Mouse (Mus musculus): Measurements from ENCODE around the gene Ogfrl1. TPM values are rescaled to one million over a fixed set of nuclear protein-coding genes. Genes with fewer than 3 reads are reported as not detected.

Ogfrl1 gene
- polyA plus RNA-seq, 1 experiment from 2014 or later, result 19.5 TPM

DNA sequence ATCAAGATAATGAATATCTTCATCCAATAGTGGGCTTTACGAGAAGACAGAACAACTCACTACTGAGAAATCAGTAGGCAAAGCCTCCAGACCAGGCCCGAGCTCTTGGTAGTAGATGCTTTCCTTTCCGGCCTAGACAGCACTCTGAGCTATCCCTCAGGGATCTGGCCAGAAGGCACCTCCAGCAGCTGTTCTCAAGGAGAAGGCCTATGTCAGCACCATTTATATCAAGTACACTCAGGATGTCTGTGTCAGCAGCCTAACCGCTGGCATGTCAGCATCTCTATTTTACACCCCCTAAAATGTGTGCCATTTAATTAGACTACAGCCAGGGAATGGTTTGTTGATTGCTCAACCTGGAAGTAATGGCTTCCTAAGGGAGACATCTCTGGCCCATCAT, 65.4 kb downstream of the Ogfrl1 start:
- Histone ChIP-seq H3K4me2 (replicated peaks) (no peak overlapping the region), H3K4me3 (replicated peaks; ENCODE audit: low read length) (no peak overlapping the region), H3K36me3 (replicated peaks; ENCODE audit: control insufficient read depth, insufficient read depth) (no peaks in the 10 kb centered on the region), H3K4me1 (replicated peaks; ENCODE audit: control insufficient read depth, insufficient read depth, low read length) (no peaks in the 10 kb centered on the region), H3K9ac (no peak overlapping the region), H3K9me3 (ENCODE audit: control insufficient read depth, low read length) (no peaks in the 10 kb centered on the region), H3K27me3 (ENCODE audit: control insufficient read depth, insufficient read depth, low read length) (no peaks in the 10 kb centered on the region), H3K27ac (no peak overlapping the region)
- WGBS, result 86% methylated on average over 4 of the region's 4 CpGs
- DNase-seq (ENCODE audit: low spot score) (no peak), ATAC-seq (ENCODE audit: low FRiP score) (no peak)

DNA sequence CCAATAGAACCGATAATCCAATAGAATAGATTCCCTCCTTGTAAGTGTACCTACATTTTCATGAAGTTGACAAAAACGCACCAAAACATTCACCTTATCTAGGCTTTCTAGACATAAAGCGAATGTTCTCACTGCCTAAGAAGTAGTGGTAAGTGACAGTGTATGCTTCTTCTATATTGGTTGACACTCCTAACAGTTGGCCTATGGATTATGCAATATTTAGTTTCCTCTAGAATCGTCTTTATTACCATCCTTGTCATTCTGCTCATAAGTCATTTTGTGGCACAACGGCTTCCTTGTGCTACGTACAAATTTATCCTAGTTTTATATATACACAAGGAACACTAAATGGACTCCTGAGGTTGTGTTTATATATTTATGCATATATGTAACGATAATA, 72.4 kb downstream of the Ogfrl1 start:
- Histone ChIP-seq H3K27me3 (ENCODE audit: control insufficient read depth, insufficient read depth, low read length) (no peaks in the 10 kb centered on the region), H3K4me2 (replicated peaks) (no peak overlapping the region), H3K4me1 (replicated peaks; ENCODE audit: control insufficient read depth, insufficient read depth, low read length) (0 out of 2 replicates have a peak, but pooled peaks cover 7% of the 10 kb centered on the region), H3K36me3 (replicated peaks; ENCODE audit: control insufficient read depth, insufficient read depth) (no peaks in the 10 kb centered on the region), H3K27ac (no peak overlapping the region), H3K4me3 (replicated peaks; ENCODE audit: low read length) (no peak overlapping the region), H3K9me3 (ENCODE audit: control insufficient read depth, low read length) (no peaks in the 10 kb centered on the region), H3K9ac (no peak overlapping the region)
- 91% methylated on average over 7 of the region's 7 CpGs for WGBS
- DNase-seq (ENCODE audit: low spot score) (no peak), ATAC-seq (ENCODE audit: low FRiP score) (no peak)

- Histone ChIP-seq H3K9me3 (ENCODE audit: control insufficient read depth, low read length) (no peaks in the 10 kb centered on the region), H3K4me2 (replicated peaks) (no peak overlapping the region), H3K27ac (no peak overlapping the region), H3K4me1 (replicated peaks; ENCODE audit: control insufficient read depth, insufficient read depth, low read length) (0 out of 2 replicates have a peak, but pooled peaks cover 7% of the 10 kb centered on the region), H3K4me3 (replicated peaks; ENCODE audit: low read length) (no peak overlapping the region), H3K9ac (no peak overlapping the region), H3K36me3 (replicated peaks; ENCODE audit: control insufficient read depth, insufficient read depth) (no peaks in the 10 kb centered on the region), H3K27me3 (ENCODE audit: control insufficient read depth, insufficient read depth, low read length) (no peaks in the 10 kb centered on the region)
- 24% methylated on average over 5 of the region's 5 CpGs for WGBS
- ATAC-seq (ENCODE audit: low FRiP score) (no peak), DNase-seq (ENCODE audit: low spot score) (peak; percentile 85)
These were observed 73.3 kb downstream of the Ogfrl1 start for GRCm38 (mm10) chr1:23324226-23324625.

- no peak for DNase-seq (ENCODE audit: low spot score)
- Histone ChIP-seq H3K27me3 (ENCODE audit: control insufficient read depth, insufficient read depth, low read length) (no peaks in the 10 kb centered on the region), H3K36me3 (replicated peaks; ENCODE audit: control insufficient read depth, insufficient read depth) (no peaks in the 10 kb centered on the region), H3K4me1 (replicated peaks; ENCODE audit: control insufficient read depth, insufficient read depth, low read length) (0 out of 2 replicates have a peak, but pooled peaks cover 7% of the 10 kb centered on the region), H3K4me2 (replicated peaks) (no peak overlapping the region), H3K9me3 (ENCODE audit: control insufficient read depth, low read length) (no peaks in the 10 kb centered on the region), H3K4me3 (replicated peaks; ENCODE audit: low read length) (no peak overlapping the region), H3K27ac (no peak overlapping the region), H3K9ac (no peak overlapping the region)
- 81% methylated on average over 11 of the region's 11 CpGs for WGBS
- ATAC-seq (ENCODE audit: low FRiP score), result no peak
These were observed 74.3 kb downstream of the Ogfrl1 start for GRCm38 (mm10) chr1:23323286-23323685.

DNA sequence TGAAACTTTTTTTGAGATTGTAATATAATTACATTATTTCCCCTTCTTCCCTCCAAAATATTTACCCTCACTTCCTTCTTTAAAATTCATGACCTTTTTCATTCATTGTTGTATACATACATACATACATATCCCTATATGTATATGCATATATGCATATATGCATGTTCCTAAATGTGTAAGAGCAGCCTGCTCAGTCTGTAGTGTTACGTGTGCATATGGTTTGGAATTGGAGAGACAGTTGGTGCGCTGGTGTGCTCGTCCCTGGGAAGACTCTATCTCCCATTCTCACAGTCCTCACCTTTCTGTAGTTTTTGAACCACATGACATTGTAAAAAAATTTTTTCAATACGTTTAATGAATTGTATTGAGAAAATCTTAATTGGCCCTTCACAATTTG, 75.4 kb downstream of the Ogfrl1 start:
- no peaks in the 10 kb centered on the region for H3K27me3 ChIP-seq (ENCODE audit: control insufficient read depth, insufficient read depth, low read length)
- H3K27ac ChIP-seq, result no peak overlapping the region
- H3K4me1 ChIP-seq (replicated peaks; ENCODE audit: control insufficient read depth, insufficient read depth, low read length), result 0 out of 2 replicates have a peak, but pooled peaks cover 7% of the 10 kb centered on the region
- ATAC-seq (ENCODE audit: low FRiP score) (no peak), DNase-seq (ENCODE audit: low spot score) (no peak)
- H3K36me3 ChIP-seq (replicated peaks; ENCODE audit: control insufficient read depth, insufficient read depth), result no peaks in the 10 kb centered on the region
- H3K4me3 ChIP-seq (replicated peaks; ENCODE audit: low read length), result no peak overlapping the region
- no peak overlapping the region for H3K4me2 ChIP-seq (replicated peaks)
- H3K9me3 ChIP-seq (ENCODE audit: control insufficient read depth, low read length), result no peaks in the 10 kb centered on the region
- no peak overlapping the region for H3K9ac ChIP-seq
- 84% methylated on average over 4 of the region's 4 CpGs for WGBS

DNA sequence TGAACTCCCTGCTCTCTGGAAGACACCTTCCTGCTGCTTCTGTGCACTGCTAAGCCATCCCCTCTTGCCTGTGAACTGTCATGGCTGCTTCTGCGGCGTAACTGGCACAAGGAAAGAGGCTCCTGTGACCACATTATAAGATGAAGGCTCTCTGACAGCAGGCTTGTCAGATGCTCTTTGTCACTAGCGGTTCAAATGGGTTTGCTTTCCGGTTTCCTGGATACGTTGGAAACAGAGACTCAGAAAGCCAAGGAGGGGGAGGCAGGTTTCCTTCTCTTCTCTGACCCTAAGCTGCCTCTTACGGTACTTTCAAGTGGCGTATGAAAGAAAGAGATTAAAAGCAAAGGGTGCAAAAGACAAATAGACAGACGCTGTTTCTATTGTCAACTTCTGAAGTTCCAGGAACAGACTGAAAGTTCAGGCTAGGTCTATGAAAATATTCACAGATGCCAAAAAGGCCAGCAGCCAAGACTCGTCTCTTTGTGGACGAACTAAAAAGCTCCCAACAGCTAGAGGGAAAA, 76.2 kb downstream of the Ogfrl1 start:
- peak overlapping the region; percentile 34; the same call in 1 of the 2 replicates for H3K9ac ChIP-seq
- peak overlapping the region; percentile 37 for H3K4me2 ChIP-seq (replicated peaks)
- no peaks in the 10 kb centered on the region for H3K27me3 ChIP-seq (ENCODE audit: control insufficient read depth, insufficient read depth, low read length)
- no peaks in the 10 kb centered on the region for H3K9me3 ChIP-seq (ENCODE audit: control insufficient read depth, low read length)
- H3K4me1 ChIP-seq (replicated peaks; ENCODE audit: control insufficient read depth, insufficient read depth, low read length), result 0 out of 2 replicates have a peak, but pooled peaks cover 7% of the 10 kb centered on the region
- H3K36me3 ChIP-seq (replicated peaks; ENCODE audit: control insufficient read depth, insufficient read depth), result no peaks in the 10 kb centered on the region
- ATAC-seq (ENCODE audit: low FRiP score), result peak; percentile 76; the same call in 1 of the 2 replicates
- H3K27ac ChIP-seq, result no peak overlapping the region; the same call in 1 of the 2 replicates
- H3K4me3 ChIP-seq (replicated peaks; ENCODE audit: low read length), result no peak overlapping the region
- WGBS, result 24% methylated on average over 10 of the region's 10 CpGs
- peak; percentile 48 for DNase-seq (ENCODE audit: low spot score)

DNA sequence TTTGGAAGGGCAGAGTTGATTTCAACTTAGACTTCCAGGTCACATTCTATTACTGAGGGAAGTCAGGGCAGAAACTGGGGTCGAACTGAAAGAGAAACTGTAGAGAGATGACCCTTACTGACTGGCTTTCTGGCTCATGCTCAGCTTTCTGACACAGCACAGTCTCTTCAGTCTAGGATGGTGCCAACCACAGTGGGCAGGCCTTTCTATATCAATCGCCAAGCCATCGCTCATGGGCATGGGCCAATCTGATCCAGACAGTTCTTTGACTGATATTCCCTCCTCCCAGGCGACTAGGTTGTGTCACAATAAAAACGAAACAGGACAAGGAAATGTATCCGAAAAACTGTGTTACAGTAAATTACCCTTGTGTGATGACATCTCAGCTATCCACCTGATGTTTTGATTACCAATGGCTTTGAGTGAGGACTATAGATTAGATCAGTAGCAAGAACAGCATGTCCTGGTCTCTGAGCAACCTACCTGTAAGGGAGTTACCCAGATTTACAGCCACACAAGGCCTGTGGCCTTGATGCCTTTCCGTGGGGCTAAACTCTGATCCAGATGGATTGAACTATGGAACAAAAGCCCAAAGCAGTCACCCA, 76.9 kb downstream of the Ogfrl1 start:
- H3K9ac ChIP-seq, result 0 out of 2 replicates have a peak overlapping the region, but pooled peaks have one; percentile 34
- peak overlapping the region; percentile 37; the same call in 1 of the 2 replicates for H3K4me2 ChIP-seq (replicated peaks)
- no peak overlapping the region for H3K4me3 ChIP-seq (replicated peaks; ENCODE audit: low read length)
- H3K36me3 ChIP-seq (replicated peaks; ENCODE audit: control insufficient read depth, insufficient read depth), result no peaks in the 10 kb centered on the region
- H3K27me3 ChIP-seq (ENCODE audit: control insufficient read depth, insufficient read depth, low read length), result no peaks in the 10 kb centered on the region
- H3K27ac ChIP-seq, result no peak overlapping the region; the same call in 1 of the 2 replicates
- ATAC-seq (ENCODE audit: low FRiP score) (0 out of 2 replicates have a peak, but pooled peaks have one; percentile 11), DNase-seq (ENCODE audit: low spot score) (no peak)
- H3K9me3 ChIP-seq (ENCODE audit: control insufficient read depth, low read length), result no peaks in the 10 kb centered on the region
- 0 out of 2 replicates have a peak, but pooled peaks cover 7% of the 10 kb centered on the region for H3K4me1 ChIP-seq (replicated peaks; ENCODE audit: control insufficient read depth, insufficient read depth, low read length)
- 91% methylated on average over 7 of the region's 7 CpGs for WGBS
